Mouse (Mus musculus) E14TG2a.4 (cell line): ENCODE results near the gene Ttll8.

Experiments used
- CTCF ChIP-seq: conservative IDR thresholded peaks from 2 replicates; pipeline ENCODE4 v1.5.1; 2014; ENCODE audit warnings: low read length
- NANOG ChIP-seq: IDR thresholded peaks from 2 replicates; pipeline ENCODE4 v1.6.1; 2014; ENCODE audit warnings: borderline replicate concordance, low read length, mixed read lengths
- POU5F1 ChIP-seq: IDR thresholded peaks from 2 replicates; pipeline ENCODE4 v1.6.1; 2014; ENCODE audit warnings: low read length, borderline replicate concordance

DNA sequence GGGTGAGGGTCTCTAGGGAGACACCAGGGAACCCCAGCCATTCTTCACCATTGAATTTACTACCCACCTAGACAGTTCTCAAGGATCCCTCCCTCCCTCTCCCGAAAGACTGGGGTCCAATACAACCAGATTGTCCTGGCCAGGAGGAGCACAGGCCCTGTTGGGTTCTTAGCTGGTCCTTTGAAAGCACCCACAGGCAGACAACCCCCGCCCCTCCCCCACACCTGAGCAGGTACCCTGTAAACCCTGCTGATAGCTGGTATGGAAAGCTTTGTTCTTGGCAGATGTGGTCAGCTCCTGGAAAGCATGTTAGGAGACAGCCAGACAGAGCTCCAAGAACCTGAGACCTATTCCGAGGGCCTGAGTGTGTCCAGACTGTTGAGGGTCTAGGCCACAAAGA is 93.4 kb downstream of the Ttll8 start:
- TF ChIP-seq CTCF (no peak), NANOG (no peak), POU5F1 (no peak)
